Mouse (Mus musculus) WW6 (cell line): ENCODE data around the gene Epha6.
A peak's percentile ranks its signal among the peaks of the same experiment; 100 is the strongest.

Experiments used
- DNase-seq: peaks from one replicate; pipeline ENCODE4 v3.0.0-alpha.2; 2013; ENCODE audit warnings: low read depth, low spot score

The Epha6 gene

DNA sequence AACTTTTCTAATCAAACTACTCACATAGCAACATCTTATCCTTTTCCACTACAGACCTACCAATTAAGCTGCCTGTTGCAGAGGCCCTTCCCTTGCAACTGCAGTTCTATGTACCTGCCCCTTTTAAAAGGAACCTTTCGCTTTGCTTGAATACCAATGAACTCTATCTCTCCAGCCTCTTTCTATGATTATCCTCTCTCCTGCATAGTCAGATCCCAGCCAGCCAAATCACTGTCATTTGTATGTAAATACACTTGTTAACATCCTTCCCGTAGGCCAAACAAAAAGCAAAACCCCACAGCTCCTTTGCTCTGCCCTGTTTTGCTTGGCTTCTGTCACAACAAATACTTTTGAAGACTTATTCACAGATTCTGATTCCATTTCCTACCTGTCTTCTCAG, 961.6 kb downstream of the Epha6 start:
- peak; percentile 1 for DNase-seq

DNA sequence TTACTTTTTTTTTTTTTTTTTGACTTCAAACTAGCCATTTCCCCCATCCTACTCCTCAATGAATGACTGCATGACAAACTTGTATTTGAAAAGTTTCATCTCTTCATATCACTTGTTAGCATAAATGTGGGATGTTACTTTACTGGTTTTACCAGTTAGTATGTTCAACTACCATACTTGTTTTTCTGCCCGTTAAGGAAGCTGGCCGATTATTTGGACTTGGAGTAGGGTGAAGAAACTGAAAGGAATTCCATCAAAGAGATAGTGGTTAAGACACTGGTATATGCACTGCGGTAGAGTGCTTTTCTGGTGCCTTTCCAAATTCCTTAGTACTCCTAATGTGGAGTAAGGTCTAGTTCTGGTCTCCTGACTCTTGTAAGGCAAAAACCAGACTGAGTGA, 965.3 kb downstream of the Epha6 start:
- no peak for DNase-seq

DNA sequence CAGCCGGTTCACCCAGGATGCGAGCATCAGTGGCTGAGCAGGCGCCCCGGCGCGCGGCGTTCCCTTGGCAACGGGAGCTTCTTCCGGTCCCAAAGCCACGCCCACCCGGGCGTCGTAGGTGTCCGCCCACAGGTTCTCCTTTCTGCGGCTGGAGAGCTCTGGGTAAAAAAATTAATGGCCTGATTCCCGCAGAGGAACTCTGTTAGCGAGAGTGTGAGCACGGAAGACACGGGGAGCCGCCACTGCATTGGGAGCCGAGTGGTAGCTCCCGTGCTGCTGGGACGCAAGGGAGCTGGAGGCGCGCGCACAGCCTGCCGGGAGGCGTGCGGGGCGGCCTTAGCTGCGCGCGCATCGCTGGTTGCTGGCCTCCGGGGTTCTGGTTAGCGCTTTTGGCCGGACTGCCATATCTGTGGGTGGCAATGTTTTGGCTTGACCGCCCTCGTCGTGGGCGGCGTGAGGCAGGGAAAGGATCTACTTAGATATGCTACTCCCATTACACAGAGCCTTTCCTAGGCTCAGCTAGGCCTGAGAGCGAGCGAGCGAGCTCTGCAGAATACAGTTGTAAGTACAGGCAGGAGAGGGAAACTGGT, 966.1 kb downstream of the Epha6 start, which contains the start of gene Arl6:
Gene Arl6 (minus strand): TSS at position 290 of the 590 bp plus-strand sequence.
- DNase-seq = peak; percentile 80

DNA sequence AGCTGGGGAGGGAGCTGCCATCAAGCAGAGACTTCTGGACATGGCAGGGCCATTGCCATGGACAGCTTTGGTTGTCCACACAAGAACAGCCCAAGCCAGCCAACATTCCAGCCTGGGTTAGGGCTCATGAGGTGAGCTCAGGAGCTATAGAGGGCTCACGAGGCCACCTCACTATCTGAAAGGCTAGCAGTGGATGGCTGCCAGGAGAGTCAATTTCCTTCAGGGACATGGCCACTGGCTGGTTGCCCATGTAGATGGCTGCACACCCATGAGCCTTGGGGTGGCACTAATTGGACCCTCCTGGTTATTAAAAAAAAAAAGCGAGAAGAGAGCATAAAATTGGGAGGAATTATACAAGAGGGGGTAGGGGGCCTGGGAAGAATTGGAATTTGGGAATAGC, 970.7 kb downstream of the Epha6 start:
- DNase-seq = no peak

DNA sequence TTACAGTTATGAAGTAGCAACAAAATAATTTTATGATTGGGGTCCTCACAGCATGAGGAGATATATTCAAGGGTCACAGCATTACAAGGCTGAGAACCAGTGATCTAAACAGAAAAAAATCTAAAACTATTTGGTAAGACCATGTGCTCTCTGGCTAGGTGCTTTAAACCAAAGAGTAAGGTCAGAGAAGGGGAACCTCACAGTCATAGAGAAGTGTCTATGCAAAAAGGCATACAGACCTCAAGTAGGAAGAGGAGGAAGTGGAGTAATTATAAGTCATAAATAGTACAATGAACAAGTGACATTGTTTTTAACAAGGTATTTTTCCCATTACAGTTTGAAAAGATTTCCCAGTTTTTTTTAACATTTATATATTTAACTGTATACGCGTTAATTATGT, 983.8 kb downstream of the Epha6 start:
- DNase-seq = no peak

DNA sequence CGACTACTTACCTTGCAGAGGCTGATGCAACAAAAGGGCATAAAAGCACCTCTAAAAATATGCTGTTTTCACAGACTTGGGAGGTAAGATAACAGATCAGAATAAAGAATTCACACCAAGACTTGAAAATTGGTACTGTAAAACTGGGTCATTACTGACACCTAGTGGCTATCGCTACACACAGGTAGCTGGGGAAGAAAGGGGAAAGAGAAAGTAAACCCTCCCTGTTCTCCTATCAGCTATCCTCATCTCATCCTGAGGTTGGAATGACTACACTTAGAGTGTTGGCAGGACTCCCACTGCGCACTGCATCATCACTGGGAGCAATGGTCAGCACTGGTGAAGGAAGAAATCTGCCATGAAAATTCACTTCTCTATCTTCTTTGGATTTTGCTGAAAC, 988.2 kb downstream of the Epha6 start:
- DNase-seq = no peak

DNA sequence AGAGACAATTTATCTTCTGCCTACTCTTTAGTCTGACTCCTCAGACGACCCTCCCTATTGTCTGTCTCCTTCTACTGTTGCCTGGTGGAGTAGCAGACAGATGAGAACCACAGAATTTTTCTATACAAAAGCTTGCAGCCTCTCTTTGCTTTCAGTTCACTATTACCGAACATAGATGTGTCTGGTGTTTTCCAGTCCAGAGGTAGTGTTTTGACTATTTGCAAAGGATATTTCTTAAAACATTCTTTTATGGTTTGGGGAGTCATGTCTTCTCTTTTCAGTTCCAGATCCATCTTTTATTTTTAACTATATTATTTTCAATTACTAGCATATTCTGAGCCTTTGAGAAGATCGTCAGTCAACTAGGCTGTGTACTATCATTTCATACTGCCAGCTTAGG, 989.7 kb downstream of the Epha6 start:
- DNase-seq = no peak

DNA sequence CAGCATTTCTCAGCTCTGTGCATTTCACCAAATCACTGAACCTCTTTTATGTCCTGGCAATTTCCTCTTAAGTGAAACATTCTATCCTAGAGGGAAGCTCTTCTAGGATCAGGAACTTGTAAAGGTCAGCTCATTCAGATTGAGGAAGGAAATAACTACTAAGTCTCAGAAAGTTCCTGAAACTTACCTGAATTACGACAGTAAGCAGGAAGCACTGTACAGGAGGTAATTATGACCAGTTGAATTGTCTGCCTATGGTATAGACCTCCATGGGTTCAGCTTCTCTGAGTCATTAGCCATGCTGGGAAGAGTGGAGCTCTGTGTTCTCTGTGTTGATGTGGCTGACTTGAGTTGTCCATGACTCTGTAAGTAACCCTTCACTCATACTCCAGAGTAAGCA, 994.6 kb downstream of the Epha6 start:
- no peak for DNase-seq

DNA sequence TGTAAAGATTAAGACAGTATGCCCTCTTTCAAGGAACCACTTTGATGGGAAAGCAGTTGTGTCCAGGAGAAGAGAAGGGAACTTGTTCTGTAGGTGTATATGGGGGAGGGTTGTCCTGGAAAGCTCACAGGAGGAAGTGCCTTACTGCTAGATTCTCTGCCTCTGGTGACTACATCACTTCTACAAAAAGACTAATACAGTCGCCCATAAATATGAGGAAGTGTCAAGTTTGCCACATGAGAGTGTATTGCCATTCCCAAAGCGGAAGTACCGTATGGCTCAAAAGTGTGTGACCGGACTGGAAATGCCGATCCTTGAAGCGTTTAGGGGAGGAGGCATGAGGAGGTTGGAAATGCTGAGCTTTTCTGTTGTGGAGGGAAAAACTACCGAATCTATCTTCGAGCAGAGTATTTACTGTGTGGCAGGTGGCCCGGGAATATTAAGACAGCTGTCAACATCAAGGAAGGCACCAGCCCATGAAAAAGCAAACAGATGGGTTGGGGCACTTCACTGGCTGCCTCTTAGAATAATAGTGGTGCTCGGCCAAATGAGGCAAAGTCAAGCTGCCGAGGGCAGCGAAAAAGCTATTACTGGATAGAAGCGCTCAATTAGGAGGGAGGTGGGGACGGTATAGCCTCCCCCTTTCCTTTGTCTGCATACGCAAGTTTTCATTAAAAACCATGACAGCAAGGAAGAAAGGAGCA, 1001.1 kb downstream of the Epha6 start:
- no peak for DNase-seq
